Mouse (Mus musculus): ENCODE data around the gene 1700001C02Rik.

DNA sequence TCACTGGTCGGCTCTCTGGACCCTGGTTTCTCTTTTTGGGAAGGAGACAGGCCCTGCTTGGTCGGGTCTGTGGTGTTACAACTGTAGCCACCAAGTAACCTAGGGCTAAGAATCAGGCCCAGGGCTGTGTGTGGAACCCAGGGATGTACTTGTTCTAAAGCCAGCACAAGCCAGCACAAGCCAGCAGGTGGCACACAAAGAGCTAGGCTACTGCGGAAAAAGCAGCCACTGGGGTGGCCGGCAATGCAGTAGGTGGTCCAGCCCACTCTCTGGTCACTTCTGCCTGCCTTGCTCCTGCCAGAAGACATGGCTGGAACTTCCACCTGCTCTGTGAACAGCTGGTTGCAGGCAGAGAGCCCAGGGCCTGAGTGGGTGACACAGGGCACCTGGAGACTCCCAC lies 5.7 kb upstream of the 1700001C02Rik start:
- TF ChIP-seq CTCF (IDR thresholded peaks at IDR 0.05; ENCODE audit: control insufficient read depth, insufficient read depth, insufficient replicate concordance, low read depth, low read length) (no peak), POLR2A (IDR thresholded peaks at IDR 0.05; ENCODE audit: control insufficient read depth, low read depth, low read length) (no peak)
